Mouse (Mus musculus) spleen, embryonic (tissue): Measurements from ENCODE around the gene Slc7a11.

Experiments used
- CTCF ChIA-PET: fragments of 350-600 bp; sonication (Branson Sonifier 250); formaldehyde crosslinking; loops from one replicate; lab custom pipeline; 2022; lab: Charles Lee

The Slc7a11 gene

DNA sequence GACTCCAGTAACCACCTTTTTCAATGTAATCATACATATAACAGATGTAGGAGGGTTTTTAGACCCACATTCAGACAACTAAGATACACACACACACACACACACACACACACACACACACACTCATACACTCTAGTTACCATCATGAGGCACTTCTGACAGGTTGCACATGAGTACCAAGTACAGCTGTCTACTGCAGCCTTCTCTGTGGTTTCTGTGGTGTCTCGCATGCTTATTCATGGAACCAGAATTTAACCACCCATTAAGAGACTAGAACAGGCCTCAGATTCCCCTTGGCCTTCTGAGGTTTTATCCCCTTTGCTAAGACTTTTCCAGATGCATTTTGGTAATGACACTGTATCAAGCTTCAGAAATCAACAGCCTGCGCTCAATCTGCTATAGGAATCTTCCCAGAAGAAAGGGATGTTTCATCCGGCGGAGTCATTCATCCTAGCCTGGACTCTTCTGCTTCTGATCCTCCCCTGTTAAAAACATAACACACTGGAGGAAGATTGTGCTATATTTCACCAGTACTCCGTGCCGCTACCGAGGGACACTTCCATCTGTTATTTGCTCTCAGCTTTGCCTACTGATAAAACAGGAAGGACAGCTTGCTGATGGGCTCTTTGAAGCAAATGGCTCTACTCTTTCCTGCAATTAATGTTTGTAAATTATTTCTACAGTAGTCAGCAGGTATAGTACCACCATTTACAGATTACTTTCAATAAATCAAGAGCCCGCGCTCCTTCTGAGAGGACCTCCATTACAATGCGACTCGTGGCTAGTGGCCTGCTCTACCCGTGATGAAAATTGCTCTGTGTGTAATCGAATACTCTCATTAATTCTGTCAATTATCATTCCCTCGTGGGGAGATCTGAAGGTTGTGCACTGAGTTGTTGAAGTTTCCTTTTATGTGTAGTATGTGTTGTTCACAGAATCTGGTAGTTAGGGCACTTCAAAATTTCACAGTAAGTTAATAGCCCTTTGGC is 135.8 kb downstream of the Slc7a11 start:
- CTCF ChIA-PET, result no interaction called here

- CTCF ChIA-PET, result no interaction called here
Measured at GRCm38 (mm10) chr3:50306334-50306733, 137.1 kb downstream of the Slc7a11 start.

- CTCF ChIA-PET, result no interaction called here
Measured at GRCm38 (mm10) chr3:50304137-50304536, 139.3 kb downstream of the Slc7a11 start.

DNA sequence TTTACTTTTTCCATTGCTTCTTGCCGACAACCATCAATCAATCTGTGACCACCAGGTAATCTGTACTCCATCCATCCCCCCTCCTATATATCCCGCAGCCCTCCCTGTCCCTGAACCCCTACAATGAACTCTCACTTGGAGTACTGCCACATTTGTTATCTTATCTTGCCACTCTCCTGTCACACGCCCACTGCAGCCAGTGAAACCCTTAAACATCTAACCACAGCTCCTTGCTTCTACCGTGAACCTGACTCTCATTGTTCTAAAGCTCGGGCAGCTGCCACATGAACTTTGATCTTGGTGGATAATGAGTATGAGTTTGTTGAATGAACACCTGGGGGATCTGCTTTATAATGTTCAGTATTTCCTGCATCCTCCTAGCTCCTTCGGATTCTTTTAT is 140.8 kb downstream of the Slc7a11 start:
- CTCF ChIA-PET, result no interaction called here

DNA sequence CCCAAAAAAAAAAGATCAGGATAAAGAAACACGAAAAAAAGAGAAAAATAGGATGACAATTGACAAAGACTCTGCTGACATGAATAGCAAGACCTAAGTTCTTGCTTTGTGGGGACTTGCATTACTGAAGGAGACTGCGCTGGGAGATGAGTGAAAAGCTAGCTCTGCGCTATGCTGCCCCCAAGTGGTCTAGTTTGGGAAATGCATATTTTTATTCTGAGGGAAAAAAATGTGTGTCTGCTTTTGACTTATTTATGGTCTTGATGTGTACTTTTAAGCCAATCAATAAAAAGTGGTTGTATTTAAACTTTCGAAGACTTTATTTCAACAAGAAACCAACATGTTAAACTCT is 142.5 kb downstream of the Slc7a11 start:
- CTCF ChIA-PET, result interaction anchor here (0.7 kb wide), 1 partner anchor 146 kb away, joined by 10 read pairs; no protein-coding TSS in a partner anchor

GRCm38 (mm10) chr3:50300002-50300951 is 143.1 kb downstream of the Slc7a11 start:
- CTCF ChIA-PET, result interaction anchor here (0.7 kb wide), 1 partner anchor 147 kb away, joined by 10 read pairs; no protein-coding TSS in a partner anchor

GRCm38 (mm10) chr3:50298366-50298991 is 144.9 kb downstream of the Slc7a11 start:
- CTCF ChIA-PET, result no interaction called here

DNA sequence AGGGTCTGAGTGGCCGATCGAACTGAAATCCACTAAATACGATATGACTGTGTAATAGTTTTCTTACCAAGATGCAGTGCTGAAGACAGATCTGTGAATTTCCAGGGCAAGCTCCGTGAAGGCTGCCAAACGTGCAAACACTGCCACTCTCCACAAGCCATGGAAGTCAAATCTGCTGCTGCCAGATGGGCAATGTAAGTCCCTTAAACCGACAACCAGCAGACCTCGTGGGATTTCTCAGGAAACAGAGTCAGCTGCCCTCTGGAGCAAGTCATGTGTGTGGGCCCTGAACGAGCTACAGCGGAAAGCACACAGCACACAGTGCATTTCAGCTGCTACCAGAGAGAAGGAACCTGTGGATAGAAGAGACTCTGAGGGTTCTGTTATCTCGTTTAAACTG is 146.5 kb downstream of the Slc7a11 start:
- CTCF ChIA-PET, result no interaction called here

DNA sequence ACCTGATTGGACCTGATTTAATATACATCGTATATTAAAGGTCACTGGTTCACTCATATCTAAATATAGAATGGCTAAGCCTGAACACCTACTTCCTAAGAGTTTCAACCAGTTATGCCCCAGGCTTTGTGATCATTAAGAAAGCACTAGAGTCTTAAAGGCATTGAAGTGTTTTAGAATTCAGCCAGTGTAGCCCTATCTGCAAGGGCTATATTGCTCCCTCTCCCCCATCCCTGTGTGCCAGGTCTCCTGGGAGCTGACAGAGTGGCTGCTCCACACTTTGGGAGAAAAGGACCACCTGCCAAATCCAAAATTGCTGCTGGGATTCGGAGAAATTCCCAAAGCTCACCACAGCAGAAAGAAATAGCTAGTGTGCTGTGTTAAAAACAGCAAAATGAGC is 168.4 kb downstream of the Slc7a11 start:
- CTCF ChIA-PET, result no interaction called here

GRCm38 (mm10) chr3:50272222-50272621 is 171.2 kb downstream of the Slc7a11 start:
- CTCF ChIA-PET, result no interaction called here

GRCm38 (mm10) chr3:50269680-50270079 is 173.7 kb downstream of the Slc7a11 start:
- CTCF ChIA-PET, result no interaction called here

GRCm38 (mm10) chr3:50262547-50263087 is 180.8 kb downstream of the Slc7a11 start:
- CTCF ChIA-PET, result no interaction called here

GRCm38 (mm10) chr3:50262066-50262465 is 181.3 kb downstream of the Slc7a11 start:
- CTCF ChIA-PET, result no interaction called here

DNA sequence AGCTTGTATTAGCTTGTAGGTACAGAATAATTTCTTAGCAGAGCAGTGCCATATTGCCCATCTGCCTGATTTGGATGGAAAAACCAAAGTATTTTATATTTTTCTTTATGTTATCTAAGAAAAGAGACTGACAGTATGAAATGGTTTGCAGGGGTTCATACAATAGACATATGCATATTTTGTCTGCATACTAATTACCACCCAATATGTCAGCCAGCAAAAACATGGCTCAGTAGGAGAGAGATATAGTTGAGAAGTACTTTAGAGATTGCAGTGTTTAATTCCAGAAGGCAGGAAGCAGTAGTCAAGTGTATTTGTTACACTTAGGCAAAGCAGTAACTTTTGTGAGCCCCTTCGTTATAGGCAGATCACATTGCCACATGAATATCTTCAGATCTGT is 182.7 kb downstream of the Slc7a11 start:
- CTCF ChIA-PET, result no interaction called here

GRCm38 (mm10) chr3:50258852-50259251 is 184.6 kb downstream of the Slc7a11 start:
- CTCF ChIA-PET, result no interaction called here

GRCm38 (mm10) chr3:50249598-50250300 is 193.7 kb downstream of the Slc7a11 start:
- CTCF ChIA-PET, result no interaction called here

GRCm38 (mm10) chr3:50235990-50236389 is 207.4 kb downstream of the Slc7a11 start:
- CTCF ChIA-PET, result no interaction called here

DNA sequence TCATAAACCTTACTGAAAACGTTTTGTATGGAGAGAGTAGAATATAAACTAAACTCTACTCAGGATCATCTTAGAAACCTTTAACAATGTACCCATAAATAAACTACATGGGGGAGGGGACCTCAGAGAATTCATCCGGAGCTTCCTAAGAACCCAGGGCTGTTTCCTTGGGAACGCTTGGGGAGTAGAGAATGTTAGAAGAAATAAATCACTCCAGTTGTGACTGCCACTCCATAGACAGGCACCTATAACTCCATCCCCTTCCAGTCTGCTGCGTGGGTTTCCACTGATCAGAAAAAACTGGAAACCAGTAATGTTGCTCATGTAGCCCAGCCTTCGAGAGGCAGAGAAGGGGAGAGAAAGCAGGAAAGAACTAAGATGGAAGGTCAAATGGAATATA is 210.3 kb downstream of the Slc7a11 start:
- CTCF ChIA-PET, result no interaction called here

DNA sequence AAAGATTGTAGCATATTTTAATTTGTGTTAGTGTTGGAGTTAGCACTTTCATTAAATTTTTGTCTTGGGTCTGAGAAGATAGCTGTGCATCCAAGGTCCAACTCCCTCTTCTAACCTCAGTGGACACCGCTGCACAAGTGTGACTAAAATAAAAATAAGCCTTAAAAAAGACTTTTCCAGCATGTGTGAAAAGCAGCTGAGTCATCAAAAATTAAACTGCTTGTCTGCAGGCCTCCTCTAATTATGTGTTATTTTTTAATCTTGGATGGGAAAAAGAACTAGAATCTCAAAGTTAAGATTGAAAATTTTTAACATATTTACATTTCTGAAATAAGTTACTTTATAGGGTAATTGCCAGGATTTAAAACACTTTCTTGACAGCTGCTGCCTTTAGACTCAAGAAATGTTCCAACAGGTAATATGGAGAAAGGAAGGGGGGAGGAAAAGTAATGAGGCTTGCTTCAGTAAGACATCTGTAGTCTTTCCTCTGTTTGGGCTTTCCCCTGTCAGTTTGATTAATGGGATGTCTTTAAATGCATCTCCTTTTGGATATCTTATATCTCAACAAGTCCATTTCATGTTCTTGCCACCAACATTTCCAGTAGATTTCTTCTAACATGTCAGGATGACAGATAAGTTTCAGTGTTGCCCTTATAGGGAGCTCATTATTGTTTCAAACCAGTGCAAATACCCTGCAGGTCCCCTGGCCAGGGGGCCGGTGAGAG is 218.9 kb downstream of the Slc7a11 start:
- CTCF ChIA-PET, result no interaction called here

DNA sequence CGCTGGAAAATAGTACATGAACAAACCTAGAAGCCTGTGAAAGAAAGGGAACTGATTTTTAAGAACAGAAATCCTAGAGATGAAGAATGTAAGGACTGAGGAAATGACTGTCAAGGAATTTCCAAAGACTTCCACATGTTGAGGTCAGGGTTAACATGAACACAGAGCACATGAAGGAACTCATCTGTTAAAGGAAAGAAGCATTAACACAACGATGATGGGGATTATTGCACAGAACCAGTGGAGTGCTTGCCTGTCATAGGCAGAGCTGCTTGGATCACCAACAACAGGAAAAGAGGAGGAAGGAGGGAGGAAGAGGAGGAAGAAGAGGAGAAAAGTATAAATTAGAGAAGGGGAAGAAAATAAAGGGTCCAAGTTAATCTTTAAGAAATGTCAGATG is 223.0 kb downstream of the Slc7a11 start:
- CTCF ChIA-PET, result no interaction called here
